In genomic region chr2:5894296-5894695, GRCm38 (mm10) we compare ENCODE assay signal across 8 mouse cellular contexts. TPM values are rescaled to one million over a fixed set of nuclear protein-coding genes. Genes with fewer than 3 reads are reported as not detected.
DNase-seq lines count a peak whose midpoint lies in the region; ATAC-seq and TF ChIP-seq lines count a peak whose summit lies in the region.

No protein-coding gene starts in this region.

- TF ChIP-seq CTCF in E14TG2a.4 (conservative IDR thresholded peaks at IDR 0.05; ENCODE audit: low read length) = no peak

- peaks cover 21% of the 10 kb centered on the region for H3K36me3 ChIP-seq in erythroblast, embryonic 14.5 days (ENCODE audit: control insufficient read depth)
- H3K36me3 ChIP-seq in E14TG2a.4 (ENCODE audit: insufficient read depth, low read length) = peaks cover 42% of the 10 kb centered on the region
- peaks cover 20% of the 10 kb centered on the region for H3K36me3 ChIP-seq in forebrain, embryonic 13.5 days (ENCODE audit: poor library complexity, severe bottlenecking)
- peaks cover 29% of the 10 kb centered on the region for H3K36me3 ChIP-seq in limb, embryonic 14.5 days (ENCODE audit: control insufficient read depth, insufficient read depth, low read length)
- peaks cover 9% of the 10 kb centered on the region for H3K36me3 ChIP-seq in stomach, embryonic 14.5 days (ENCODE audit: control insufficient read depth, insufficient read depth, low read length)

- peak overlapping the region; percentile 94 for H3K9ac ChIP-seq in forebrain, embryonic 13.5 days
- peak overlapping the region; percentile 93 for H3K9ac ChIP-seq in limb, embryonic 14.5 days (ENCODE audit: low read depth, low read length, severe bottlenecking)
- peak overlapping the region; percentile 93 for H3K9ac ChIP-seq in stomach, embryonic 14.5 days (replicated peaks; ENCODE audit: low read depth, low read length)

- peaks cover 35% of the 10 kb centered on the region for H3K4me1 ChIP-seq in erythroblast, embryonic 14.5 days (ENCODE audit: control insufficient read depth)
- peaks cover 12% of the 10 kb centered on the region for H3K4me1 ChIP-seq in E14TG2a.4 (replicated peaks; ENCODE audit: low read depth, low read length)
- H3K4me1 ChIP-seq in forebrain, embryonic 13.5 days = peaks cover 12% of the 10 kb centered on the region
- H3K4me1 ChIP-seq in limb, embryonic 14.5 days (ENCODE audit: control insufficient read depth, insufficient read depth, low read length) = peaks cover 6% of the 10 kb centered on the region; the same call in 1 of the 2 replicates
- H3K4me1 ChIP-seq in stomach, embryonic 14.5 days (ENCODE audit: control insufficient read depth, insufficient read depth, low read length) = no peaks in the 10 kb centered on the region

- H3K27ac ChIP-seq in forebrain, embryonic 13.5 days = 0 out of 2 replicates have a peak overlapping the region, but pooled peaks have one; percentile 7
- H3K27ac ChIP-seq in limb, embryonic 14.5 days (replicated peaks; ENCODE audit: low read depth, low read length) = no peak overlapping the region; the same call in 1 of the 2 replicates
- H3K27ac ChIP-seq in stomach, embryonic 14.5 days (ENCODE audit: low read length) = no peak overlapping the region

- no peaks in the 10 kb centered on the region for H3K9me3 ChIP-seq in erythroblast, embryonic 14.5 days (ENCODE audit: control insufficient read depth, low read length)
- H3K9me3 ChIP-seq in E14TG2a.4 (ENCODE audit: low read length) = no peaks in the 10 kb centered on the region
- H3K9me3 ChIP-seq in forebrain, embryonic 13.5 days (replicated peaks) = no peaks in the 10 kb centered on the region
- H3K9me3 ChIP-seq in limb, embryonic 14.5 days (ENCODE audit: control insufficient read depth, low read length) = no peaks in the 10 kb centered on the region
- H3K9me3 ChIP-seq in stomach, embryonic 14.5 days (ENCODE audit: control insufficient read depth, low read depth, low read length) = no peaks in the 10 kb centered on the region

- 50% methylated on average over 11 of the region's 11 CpGs for WGBS in forebrain, embryonic 13.5 days
- 19% methylated on average over 11 of the region's 11 CpGs for WGBS in limb, embryonic 14.5 days
- 28% methylated on average over 11 of the region's 11 CpGs for WGBS in stomach, embryonic 14.5 days

- no peak for DNase-seq in limb, embryonic 14.5 days (ENCODE audit: low spot score)
- no peak for DNase-seq in natural killer cell, adult 2 months (ENCODE audit: low spot score in 2 of 2)

- H3K4me3 ChIP-seq in erythroblast, embryonic 14.5 days (replicated peaks) = peak overlapping the region; percentile 91
- H3K4me3 ChIP-seq in E14TG2a.4 (replicated peaks; ENCODE audit: low read length) = peak overlapping the region; percentile 93
- H3K4me3 ChIP-seq in forebrain, embryonic 13.5 days = peak overlapping the region; percentile 87
- H3K4me3 ChIP-seq in limb, embryonic 14.5 days (replicated peaks; ENCODE audit: low read length) = peak overlapping the region; percentile 92
- peak overlapping the region; percentile 81 for H3K4me3 ChIP-seq in stomach, embryonic 14.5 days (ENCODE audit: low read depth, low read length)

- H3K4me2 ChIP-seq in forebrain, embryonic 13.5 days = peak overlapping the region; percentile 68
- peak overlapping the region; percentile 52 for H3K4me2 ChIP-seq in limb, embryonic 14.5 days (replicated peaks; ENCODE audit: low read depth, low read length, severe bottlenecking)
- H3K4me2 ChIP-seq in stomach, embryonic 14.5 days (replicated peaks; ENCODE audit: low read depth, low read length) = peak overlapping the region; percentile 48

- H3K27me3 ChIP-seq in erythroblast, embryonic 14.5 days (ENCODE audit: control insufficient read depth) = no peaks in the 10 kb centered on the region
- no peaks in the 10 kb centered on the region for H3K27me3 ChIP-seq in E14TG2a.4 (ENCODE audit: insufficient read depth, low read length)
- no peaks in the 10 kb centered on the region for H3K27me3 ChIP-seq in forebrain, embryonic 13.5 days
- H3K27me3 ChIP-seq in limb, embryonic 14.5 days (ENCODE audit: control insufficient read depth, insufficient read depth, low read length) = no peaks in the 10 kb centered on the region
- H3K27me3 ChIP-seq in stomach, embryonic 14.5 days (ENCODE audit: control insufficient read depth, insufficient read depth, low read length) = no peaks in the 10 kb centered on the region

- ATAC-seq in erythroblast, adult 5-6 weeks (replicated peaks; ENCODE audit: low FRiP score, poor library complexity, severe bottlenecking) = no peak
- no peak for ATAC-seq in forebrain, embryonic 13.5 days
- ATAC-seq in limb, embryonic 14.5 days (ENCODE audit: low FRiP score, low read depth) = no peak
- ATAC-seq in stomach, embryonic 14.5 days (ENCODE audit: insufficient number of reproducible peaks, insufficient read depth, low FRiP score, low read depth) = no peak
- ATAC-seq in megakaryocyte-erythroid progenitor cell, adult 5-6 weeks (replicated peaks; ENCODE audit: low FRiP score, low TSS enrichment, poor library complexity, severe bottlenecking) = no peak

- no peak for TF ChIP-seq POLR2A in limb, embryonic 14.5 days (IDR thresholded peaks at IDR 0.05; ENCODE audit: borderline replicate concordance, extremely low read depth, insufficient read depth, insufficient read length)

RNA-seq across cellular contexts. Expression of gene Sec61a2, which starts 0.9 kb away (rescaled TPM):
- polyA plus RNA-seq in erythroblast, embryonic 14.5 days (2012) = 0.04 and 0.07 TPM in 2 replicates
- 2.1 and 22.7 TPM in 2 replicates for total RNA-seq in erythroblast, adult 5-6 weeks (2015; ENCODE audit: low replicate concordance)
- total RNA-seq in erythroblast, adult 5-6 weeks (2017; ENCODE audit: low replicate concordance) = 6.7 and 8.9 TPM in 2 replicates
- polyA plus RNA-seq in forebrain, embryonic 13.5 days (2015; fragmentation: Nextera tagmentation; extraction: Ambion mirVana) = 80.4 and 88.6 TPM in 2 replicates
- 222 and 262 TPM in 2 replicates for polyA plus RNA-seq in limb, embryonic 14.5 days (2012; rRNA removed)
- 79.1 and 90.1 TPM in 2 replicates for polyA plus RNA-seq in limb, embryonic 14.5 days (2014; fragmentation: Nextera tagmentation; extraction: Ambion mirVana)
- polyA plus RNA-seq in stomach, embryonic 14.5 days (2014; fragmentation: Nextera tagmentation; extraction: Ambion mirVana) = 90.0 and 99.8 TPM in 2 replicates
- 38.4 and 51.5 TPM in 2 replicates for total RNA-seq in megakaryocyte-erythroid progenitor cell, adult 5-6 weeks (2014; fragmentation: Nextera tagmentation)
- 15.2 and 42.3 TPM in 2 replicates for total RNA-seq in megakaryocyte-erythroid progenitor cell, adult 5-6 weeks (2017)

RNA-seq across cellular contexts. Expression of gene Gm13199, which starts 31.6 kb away (rescaled TPM):
- polyA plus RNA-seq in erythroblast, embryonic 14.5 days (2012) = not detected in 2 replicates
- not detected in 2 replicates for total RNA-seq in erythroblast, adult 5-6 weeks (2015; ENCODE audit: low replicate concordance)
- total RNA-seq in erythroblast, adult 5-6 weeks (2017; ENCODE audit: low replicate concordance) = not detected in 2 replicates
- 2.0 and 2.3 TPM in 2 replicates for polyA plus RNA-seq in forebrain, embryonic 13.5 days (2015; fragmentation: Nextera tagmentation; extraction: Ambion mirVana)
- polyA plus RNA-seq in limb, embryonic 14.5 days (2012; rRNA removed) = 6.2 and 7.0 TPM in 2 replicates
- polyA plus RNA-seq in limb, embryonic 14.5 days (2014; fragmentation: Nextera tagmentation; extraction: Ambion mirVana) = 1.6 and 2.0 TPM in 2 replicates
- 1.2 and 2.0 TPM in 2 replicates for polyA plus RNA-seq in stomach, embryonic 14.5 days (2014; fragmentation: Nextera tagmentation; extraction: Ambion mirVana)
- total RNA-seq in megakaryocyte-erythroid progenitor cell, adult 5-6 weeks (2014; fragmentation: Nextera tagmentation) = not detected in 2 replicates
- not detected in 2 replicates for total RNA-seq in megakaryocyte-erythroid progenitor cell, adult 5-6 weeks (2017)

RNA-seq across cellular contexts. Expression of gene Dhtkd1, which starts 48.3 kb away (rescaled TPM):
- polyA plus RNA-seq in erythroblast, embryonic 14.5 days (2012) = not detected in 2 replicates
- total RNA-seq in erythroblast, adult 5-6 weeks (2015; ENCODE audit: low replicate concordance) = 8.8 TPM in 1 of 2 replicates, not detected in the other
- total RNA-seq in erythroblast, adult 5-6 weeks (2017; ENCODE audit: low replicate concordance) = 0.28 and 4.4 TPM in 2 replicates
- 4.2 and 4.6 TPM in 2 replicates for polyA plus RNA-seq in forebrain, embryonic 13.5 days (2015; fragmentation: Nextera tagmentation; extraction: Ambion mirVana)
- 9.4 TPM in 2 replicates for polyA plus RNA-seq in limb, embryonic 14.5 days (2012; rRNA removed)
- polyA plus RNA-seq in limb, embryonic 14.5 days (2014; fragmentation: Nextera tagmentation; extraction: Ambion mirVana) = 3.5 and 3.6 TPM in 2 replicates
- polyA plus RNA-seq in stomach, embryonic 14.5 days (2014; fragmentation: Nextera tagmentation; extraction: Ambion mirVana) = 3.6 TPM in 2 replicates
- total RNA-seq in megakaryocyte-erythroid progenitor cell, adult 5-6 weeks (2014; fragmentation: Nextera tagmentation) = 2.4 and 2.7 TPM in 2 replicates
- total RNA-seq in megakaryocyte-erythroid progenitor cell, adult 5-6 weeks (2017) = 1.1 and 5.7 TPM in 2 replicates

RNA-seq across cellular contexts. Expression of gene Cdc123, which starts 49.3 kb away (rescaled TPM):
- 16.0 and 22.6 TPM in 2 replicates for polyA plus RNA-seq in erythroblast, embryonic 14.5 days (2012)
- total RNA-seq in erythroblast, adult 5-6 weeks (2015; ENCODE audit: low replicate concordance) = 41.8 and 43.6 TPM in 2 replicates
- total RNA-seq in erythroblast, adult 5-6 weeks (2017; ENCODE audit: low replicate concordance) = 62.3 and 80.2 TPM in 2 replicates
- 396 and 404 TPM in 2 replicates for polyA plus RNA-seq in forebrain, embryonic 13.5 days (2015; fragmentation: Nextera tagmentation; extraction: Ambion mirVana)
- polyA plus RNA-seq in limb, embryonic 14.5 days (2012; rRNA removed) = 182 and 209 TPM in 2 replicates
- 296 TPM in 2 replicates for polyA plus RNA-seq in limb, embryonic 14.5 days (2014; fragmentation: Nextera tagmentation; extraction: Ambion mirVana)
- polyA plus RNA-seq in stomach, embryonic 14.5 days (2014; fragmentation: Nextera tagmentation; extraction: Ambion mirVana) = 277 and 302 TPM in 2 replicates
- 133 and 135 TPM in 2 replicates for total RNA-seq in megakaryocyte-erythroid progenitor cell, adult 5-6 weeks (2014; fragmentation: Nextera tagmentation)
- total RNA-seq in megakaryocyte-erythroid progenitor cell, adult 5-6 weeks (2017) = 112 and 153 TPM in 2 replicates

RNA-seq across cellular contexts. Expression of gene Nudt5, which starts 49.5 kb away (rescaled TPM):
- polyA plus RNA-seq in erythroblast, embryonic 14.5 days (2012) = 0.63 and 1.5 TPM in 2 replicates
- 7.9 and 9.0 TPM in 2 replicates for total RNA-seq in erythroblast, adult 5-6 weeks (2015; ENCODE audit: low replicate concordance)
- 6.8 and 17.8 TPM in 2 replicates for total RNA-seq in erythroblast, adult 5-6 weeks (2017; ENCODE audit: low replicate concordance)
- 56.3 and 58.4 TPM in 2 replicates for polyA plus RNA-seq in forebrain, embryonic 13.5 days (2015; fragmentation: Nextera tagmentation; extraction: Ambion mirVana)
- polyA plus RNA-seq in limb, embryonic 14.5 days (2012; rRNA removed) = 28.7 and 34.6 TPM in 2 replicates
- polyA plus RNA-seq in limb, embryonic 14.5 days (2014; fragmentation: Nextera tagmentation; extraction: Ambion mirVana) = 56.4 and 57.4 TPM in 2 replicates
- 71.0 and 73.0 TPM in 2 replicates for polyA plus RNA-seq in stomach, embryonic 14.5 days (2014; fragmentation: Nextera tagmentation; extraction: Ambion mirVana)
- 82.3 and 98.2 TPM in 2 replicates for total RNA-seq in megakaryocyte-erythroid progenitor cell, adult 5-6 weeks (2014; fragmentation: Nextera tagmentation)
- total RNA-seq in megakaryocyte-erythroid progenitor cell, adult 5-6 weeks (2017) = 78.9 and 87.9 TPM in 2 replicates

Comparison
In these comparisons a context has a peak if more than half of its experiments do, and no peak if none do; other contexts are left out.
1. RNA of gene Sec61a2, which starts 0.9 kb away (polyA plus RNA-seq): 79.1 to 262 TPM in limb, embryonic 14.5 days, 90.0 to 99.8 TPM in stomach, embryonic 14.5 days and 80.4 to 88.6 TPM in forebrain, embryonic 13.5 days; 0.04 to 0.07 TPM in erythroblast, embryonic 14.5 days; every median in the first group is over 10 times any median in the second.
2. Peak in every context shown above with its lines, with median percentiles within 50 percentile points of each other: H3K4me3 ChIP-seq, H3K4me2 ChIP-seq and H3K9ac ChIP-seq.